In the genomic region with DNA sequence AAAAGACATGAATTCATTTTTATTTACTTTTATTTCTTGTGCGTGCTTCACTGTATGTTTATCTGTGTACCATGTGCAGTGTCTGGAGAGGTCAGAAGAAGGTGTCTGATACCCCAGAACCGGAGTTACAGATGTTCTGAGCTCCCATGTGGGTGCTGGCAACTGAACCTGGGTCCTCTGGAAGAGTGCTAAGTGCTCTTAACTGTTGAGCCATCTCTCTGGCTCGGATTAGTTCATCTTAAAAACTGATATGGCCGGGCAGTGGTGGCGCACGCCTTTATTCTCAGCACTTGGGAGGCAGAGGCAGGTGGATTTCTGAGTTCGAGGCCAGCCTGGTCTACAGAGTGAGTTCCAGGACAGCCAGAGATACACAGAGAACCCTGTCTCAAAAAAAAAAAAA, we compare ENCODE assay signal across 8 mouse cellular contexts.
"Had no signal": no experiment of that assay in that cellular context is flagged by ENCODE, and none has a peak within 500 bp of the region (broad histone marks: within the 10 kb centered on the region; RNA-seq: fewer than 3 reads in every experiment).

No protein-coding gene starts in this region.

- H3K9me3 ChIP-seq: limb, embryonic 15.5 days; liver, embryonic 12.5 days; midbrain, embryonic 12.5 days; neural tube, embryonic 15.5 days had no signal

- H3K27ac ChIP-seq: liver, embryonic 12.5 days; midbrain, embryonic 12.5 days; neural tube, embryonic 15.5 days had no signal

- H3K4me2 ChIP-seq: liver, embryonic 12.5 days; midbrain, embryonic 12.5 days; neural tube, embryonic 15.5 days had no signal

- H3K4me3 ChIP-seq: liver, embryonic 12.5 days; midbrain, embryonic 12.5 days; neural tube, embryonic 15.5 days had no signal

- H3K27me3 ChIP-seq: limb, embryonic 15.5 days; liver, embryonic 12.5 days; neural tube, embryonic 15.5 days had no signal

- H3K36me3 ChIP-seq: liver, embryonic 12.5 days; neural tube, embryonic 15.5 days had no signal

- H3K9ac ChIP-seq: limb, embryonic 15.5 days; liver, embryonic 12.5 days; midbrain, embryonic 12.5 days; neural tube, embryonic 15.5 days had no signal

- ATAC-seq: liver, embryonic 12.5 days; midbrain, embryonic 16.5 days had no signal

- DNase-seq: left cerebral cortex, postnatal 4 days; right cerebral cortex, adult 18-20 months; thymus, postnatal 36 days had no signal
